Mouse (Mus musculus) right cerebral cortex, postnatal 14 days (tissue): ENCODE measurements around the gene Cald1.

Experiments
- DNase-seq: peaks from one replicate; pipeline ENCODE4 v3.0.0; 2022

Gene Cald1

DNA sequence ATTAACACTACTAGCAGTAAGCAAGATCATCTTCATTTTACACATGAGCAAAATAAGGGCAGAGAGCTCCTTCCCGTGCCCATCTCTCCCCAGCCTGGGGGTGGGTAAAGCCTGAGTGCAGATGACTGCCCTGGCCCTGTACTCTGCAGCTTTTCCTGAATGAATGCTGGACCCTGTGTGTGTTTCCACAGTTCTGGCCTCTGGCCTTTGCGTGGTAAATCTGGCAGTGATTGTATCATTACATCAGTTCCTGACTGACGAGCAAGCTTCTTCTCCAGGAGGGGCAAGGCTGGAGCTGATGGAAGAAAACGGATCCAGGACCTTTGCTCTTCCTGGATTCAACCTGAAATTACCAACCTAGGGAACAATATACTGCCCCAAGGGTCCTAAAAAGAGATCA lies 122.1 kb downstream of the Cald1 start:
- DNase-seq = no peak

- no peak for DNase-seq
Measured at GRCm38 (mm10) chr6:34721740-34722139, 123.4 kb downstream of the Cald1 start.

DNA sequence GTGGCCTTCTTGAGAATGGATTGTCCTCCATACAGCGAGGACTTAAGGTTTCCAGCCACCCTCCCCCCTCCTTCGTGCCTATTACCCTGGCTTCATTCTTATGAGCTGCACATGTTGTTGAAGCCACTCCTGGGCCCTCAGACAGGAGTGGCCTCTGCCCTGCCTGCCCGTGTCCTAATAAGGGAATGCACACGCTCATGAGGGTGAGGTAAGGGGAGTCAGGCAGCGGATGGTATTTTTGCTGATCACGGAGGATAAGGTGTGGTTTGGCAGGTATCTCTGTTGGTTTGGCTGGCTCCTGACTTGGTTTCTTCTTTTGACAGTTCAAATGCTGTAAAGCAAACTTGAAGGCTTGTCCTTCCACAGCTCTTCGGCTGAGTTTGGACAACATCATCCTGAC lies 124.4 kb downstream of the Cald1 start:
- DNase-seq = no peak

GRCm38 (mm10) chr6:34723250-34723904 lies 125.1 kb downstream of the Cald1 start:
- no peak for DNase-seq

DNA sequence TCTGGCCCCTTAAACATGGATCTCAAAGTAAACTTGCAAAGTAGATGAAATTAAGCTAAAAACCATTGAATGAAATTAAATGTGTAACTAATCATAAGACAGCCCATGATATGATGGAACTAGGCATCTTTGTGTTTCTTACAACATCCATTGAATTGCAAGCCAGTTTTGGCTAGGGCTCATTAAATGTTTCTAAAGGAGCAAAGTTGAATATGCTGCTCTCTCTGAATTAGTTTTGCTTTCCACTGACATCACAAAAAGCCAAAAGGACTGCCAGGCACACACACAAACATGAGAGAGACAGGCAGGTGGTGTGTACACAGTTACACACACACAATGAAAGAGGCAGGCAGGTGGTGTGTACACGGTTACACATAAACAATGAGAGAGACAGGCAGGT lies 127.4 kb downstream of the Cald1 start:
- DNase-seq = no peak

GRCm38 (mm10) chr6:34726104-34726503 lies 127.8 kb downstream of the Cald1 start:
- no peak for DNase-seq

DNA sequence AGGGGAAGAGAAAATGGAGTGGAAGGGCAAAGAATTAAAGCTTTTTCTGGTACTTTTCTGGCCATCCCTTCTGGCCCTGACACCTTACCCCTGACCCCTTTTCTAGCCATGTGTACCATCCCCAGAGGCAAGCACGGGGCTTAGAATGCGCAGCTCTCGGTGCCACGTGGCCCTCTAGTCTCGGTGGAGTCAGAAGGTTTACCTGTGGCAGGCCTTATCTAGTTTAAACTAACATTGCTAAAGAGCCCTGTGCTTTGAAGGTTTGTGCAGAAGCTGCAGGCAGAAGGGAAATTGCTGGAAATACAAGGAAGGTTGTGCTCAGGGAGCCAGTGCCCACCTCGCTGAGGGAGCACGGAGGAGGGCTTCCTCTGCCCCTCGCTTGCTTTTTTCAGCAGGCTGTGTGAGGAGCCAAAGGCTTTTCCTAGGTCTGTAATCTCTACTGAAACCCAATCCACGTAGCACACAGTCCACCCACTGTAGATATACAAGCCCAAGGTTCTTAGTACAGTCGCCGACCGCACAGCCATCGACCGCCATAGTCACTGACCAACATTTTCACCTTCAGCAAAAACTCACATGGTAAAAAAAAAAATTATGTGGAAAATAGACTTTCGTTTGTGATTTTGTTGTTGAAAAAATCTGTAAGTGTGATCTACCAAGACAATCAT lies 129.2 kb downstream of the Cald1 start:
- no peak for DNase-seq

DNA sequence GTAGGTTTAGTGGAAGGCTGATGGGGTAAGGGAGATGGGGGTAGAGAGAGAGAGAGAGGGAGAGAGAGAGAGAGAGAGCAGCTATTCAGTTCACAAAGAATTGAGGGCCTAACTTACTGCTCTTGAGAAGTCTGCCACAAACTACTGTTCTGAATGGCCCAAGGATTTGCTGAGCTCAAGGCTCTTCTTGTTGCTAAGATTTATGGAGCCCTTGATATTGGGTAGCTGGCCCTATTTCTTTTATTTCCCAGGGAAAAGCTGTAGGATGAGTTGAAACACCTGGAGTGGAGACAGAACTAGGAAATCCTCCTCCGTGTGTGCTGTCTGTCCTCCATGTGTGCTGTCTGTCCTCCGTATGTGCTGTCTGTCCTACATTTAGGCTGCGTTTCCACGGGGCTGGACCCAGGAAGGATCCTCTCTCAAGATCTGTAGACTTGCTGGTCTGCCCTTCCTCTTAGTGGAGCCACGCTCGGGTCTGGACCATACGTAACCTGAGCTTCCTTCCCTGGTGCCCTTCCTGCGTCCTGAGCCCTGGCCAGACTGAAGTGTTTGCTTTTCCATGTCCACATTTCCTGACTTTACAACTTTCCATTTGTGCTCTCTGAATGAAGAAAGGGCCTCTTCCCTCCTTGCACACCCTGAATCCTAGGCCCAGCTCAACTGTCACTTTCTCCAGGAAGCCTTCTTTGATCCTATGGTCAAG lies 131.3 kb downstream of the Cald1 start:
- no peak for DNase-seq

- DNase-seq = no peak
Measured at GRCm38 (mm10) chr6:34731007-34731406, 132.7 kb downstream of the Cald1 start.

- DNase-seq = no peak
Measured at GRCm38 (mm10) chr6:34731529-34731928, 133.2 kb downstream of the Cald1 start.

DNA sequence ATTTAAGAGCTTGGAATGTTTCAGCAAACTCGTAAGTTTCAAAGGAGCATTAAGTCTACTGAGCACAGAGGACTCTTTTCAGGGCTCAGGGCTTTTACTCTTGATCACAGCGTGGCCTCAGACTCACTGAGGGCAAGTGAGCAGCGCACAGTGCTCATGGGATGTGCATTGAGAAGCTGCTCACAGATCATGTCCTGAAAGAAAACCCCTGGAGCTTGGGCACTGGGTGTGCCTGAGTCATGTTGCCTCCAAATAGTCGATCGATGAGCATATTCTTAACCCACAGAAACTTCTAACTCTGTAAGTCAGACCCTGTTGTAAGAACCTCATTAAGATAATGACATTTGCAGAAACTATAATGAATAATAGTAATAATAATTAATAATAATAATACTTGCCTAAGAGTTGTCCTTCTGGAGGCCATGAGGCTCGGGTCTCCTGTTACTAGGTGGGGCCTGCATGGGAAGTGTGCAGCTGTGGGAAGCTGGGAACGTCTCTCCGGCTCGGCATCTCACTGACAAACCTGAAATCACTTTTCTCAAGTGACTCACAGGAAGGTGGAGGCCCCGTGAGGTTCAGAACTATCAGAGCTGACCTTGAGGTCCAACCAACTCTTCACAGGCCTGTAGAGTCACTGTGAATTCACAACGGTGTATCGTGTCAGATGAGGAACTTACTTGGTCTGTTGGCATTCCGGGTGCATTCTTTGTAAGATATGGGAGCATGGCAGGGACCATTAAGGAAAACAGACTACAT lies 136.8 kb downstream of the Cald1 start:
- no peak for DNase-seq

DNA sequence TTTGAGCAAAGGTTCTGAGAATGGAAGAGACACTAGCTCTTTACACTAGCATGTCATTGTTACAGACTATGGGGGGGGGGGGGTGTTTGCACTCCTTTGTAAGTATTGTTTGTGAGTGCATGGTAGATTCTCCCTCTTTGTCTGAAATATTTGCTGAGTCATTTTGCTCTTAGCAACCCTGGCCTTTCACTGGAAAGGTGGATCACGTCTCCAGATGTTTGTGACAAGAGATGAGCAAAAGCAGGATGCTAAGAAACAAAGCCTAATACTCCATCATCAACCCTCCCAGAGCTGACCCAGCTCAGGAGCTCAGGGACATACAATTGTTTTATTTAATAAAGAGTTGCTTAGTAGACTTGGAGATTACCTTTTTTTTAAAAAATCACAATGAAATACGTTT lies 138.6 kb downstream of the Cald1 start:
- DNase-seq = no peak

- no peak for DNase-seq
Measured at GRCm38 (mm10) chr6:34743946-34744345, 145.6 kb downstream of the Cald1 start.

DNA sequence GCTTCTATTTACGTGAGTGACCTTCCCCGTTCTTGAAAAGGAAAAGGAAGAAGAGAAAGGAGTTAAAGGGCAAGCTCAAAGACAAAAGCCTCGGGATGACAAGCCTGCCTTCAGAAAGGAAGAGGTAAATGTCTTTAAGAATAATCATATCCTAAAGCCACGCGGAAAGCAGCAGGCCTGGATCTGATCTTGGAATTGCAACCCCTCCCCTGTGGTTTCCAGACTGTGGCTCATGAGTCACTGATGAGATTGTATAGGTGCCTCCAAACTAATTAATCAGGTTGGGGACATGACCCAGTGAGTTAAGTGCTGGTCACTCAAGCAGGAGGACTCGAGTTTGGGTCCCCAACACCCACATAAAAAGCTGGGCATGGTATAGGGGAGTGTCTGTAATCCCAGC lies 149.5 kb downstream of the Cald1 start:
- no peak for DNase-seq

- no peak for DNase-seq
Measured at GRCm38 (mm10) chr6:34748566-34748965, 150.3 kb downstream of the Cald1 start.

DNA sequence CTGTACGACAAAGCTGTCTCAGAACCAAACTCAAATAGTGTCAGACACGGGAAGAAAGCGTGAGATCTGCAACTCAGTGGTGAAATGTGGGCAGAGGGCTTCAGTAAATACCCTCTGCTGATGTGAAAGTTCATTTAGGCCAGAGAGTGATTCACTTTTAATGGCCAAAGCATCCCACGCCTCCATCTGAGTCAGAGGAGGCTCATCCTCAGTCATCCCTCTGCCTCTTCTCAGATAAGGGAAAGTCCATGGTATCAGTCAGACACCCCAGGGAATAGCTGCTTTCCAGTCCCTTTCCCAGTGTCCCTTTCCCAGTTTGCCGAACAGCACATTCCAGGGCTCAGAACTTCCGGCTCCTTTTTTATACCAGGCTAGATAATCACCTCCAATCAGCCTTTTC lies 151.2 kb downstream of the Cald1 start:
- DNase-seq = no peak

GRCm38 (mm10) chr6:34750487-34751120 lies 152.3 kb downstream of the Cald1 start:
- DNase-seq = no peak

- no peak for DNase-seq
Measured at GRCm38 (mm10) chr6:34751625-34752024, 153.3 kb downstream of the Cald1 start.

DNA sequence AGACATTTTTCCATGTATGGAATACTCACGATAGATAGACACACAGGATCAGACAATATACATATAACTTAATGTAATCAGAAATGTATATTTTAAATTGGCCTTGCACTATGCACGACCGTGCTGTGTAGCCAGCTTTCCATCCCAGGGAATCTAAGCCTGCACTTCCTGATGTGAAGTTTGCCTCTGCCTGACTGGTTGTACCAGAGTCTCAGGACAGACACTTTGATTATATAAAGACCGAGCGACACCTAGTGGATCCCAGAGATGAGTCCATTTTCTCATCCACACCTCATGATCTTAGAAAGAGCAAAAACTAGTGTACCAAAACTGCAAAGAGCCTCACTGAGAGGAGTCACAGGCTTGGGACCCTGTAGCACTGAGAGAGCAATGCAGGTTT lies 156.1 kb downstream of the Cald1 start:
- DNase-seq = peak; percentile 16

GRCm38 (mm10) chr6:34758340-34758739 lies 160.0 kb downstream of the Cald1 start:
- no peak for DNase-seq

DNA sequence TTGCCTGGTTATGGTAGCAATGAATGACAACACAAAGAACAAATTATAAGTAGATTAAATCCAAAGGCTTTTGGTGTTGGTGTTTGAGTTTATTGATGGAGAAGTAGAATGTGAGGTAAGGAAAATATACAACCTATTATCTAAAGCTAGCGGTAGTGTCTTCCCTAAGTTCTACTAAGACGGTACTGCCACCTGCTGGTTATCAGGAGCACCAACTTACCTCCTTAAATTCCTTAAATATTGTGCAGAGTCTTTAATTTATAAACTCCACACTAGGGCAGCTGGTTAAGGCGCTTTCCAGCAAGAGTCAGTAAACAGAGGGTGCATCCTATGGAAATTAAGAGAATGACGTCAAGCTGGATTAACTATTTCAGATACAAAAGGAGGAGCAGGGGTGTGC lies 161.7 kb downstream of the Cald1 start:
- peak; percentile 59 for DNase-seq

- no peak for DNase-seq
Measured at GRCm38 (mm10) chr6:34765721-34766120, 167.4 kb downstream of the Cald1 start.

GRCm38 (mm10) chr6:34769984-34770383 lies 171.7 kb downstream of the Cald1 start:
- DNase-seq = no peak
